Mouse (Mus musculus): Measurements from ENCODE around the gene Hint3.

Hint3 gene

GRCm38 (mm10) chr10:30585691-30586090 lies 43.7 kb downstream of the Hint3 start:
- no peak for DNase-seq

- DNase-seq, result no peak
Measured at GRCm38 (mm10) chr10:30577670-30578280, 51.7 kb downstream of the Hint3 start.

- DNase-seq, result no peak
Measured at GRCm38 (mm10) chr10:30566364-30566763, 63.1 kb downstream of the Hint3 start.

GRCm38 (mm10) chr10:30564651-30565050 lies 64.8 kb downstream of the Hint3 start:
- DNase-seq, result no peak
